ENCODE assay signal across 8 mouse cellular contexts in genomic region chr14:62761943-62762342, GRCm38 (mm10). TPM values are rescaled to one million over a fixed set of nuclear protein-coding genes. Genes with fewer than 3 reads are reported as not detected.
A peak's percentile ranks its signal among the peaks of the same experiment; 100 is the strongest.
DNase-seq lines count a peak whose midpoint lies in the region; ATAC-seq lines count a peak whose summit lies in the region.

No protein-coding gene starts in this region.

- no peaks in the 10 kb centered on the region for H3K9me3 ChIP-seq in midbrain, embryonic 11.5 days (ENCODE audit: control insufficient read depth, low read length)

- peak; percentile 19 to 57 for DNase-seq in cerebellum, postnatal 36 days
- DNase-seq in cerebellum, adult 9-10 months: no peak
- DNase-seq in thymus, postnatal 0 days (ENCODE audit: low spot score): peak; percentile 36
- DNase-seq in thymus, postnatal 25 days: no peak
- peak; percentile 12 for DNase-seq in gonadal fat pad, adult 2 months (ENCODE audit: low read depth)
- DNase-seq in left cerebral cortex, postnatal 36 days (ENCODE audit: low spot score in 2 of 2): peak; percentile 44 to 51
- DNase-seq in midbrain, embryonic 11.5 days (ENCODE audit: low spot score, missing footprints): no peak
- no peak for DNase-seq in cerebellum, adult 9-11 months

- peak overlapping the region; percentile 95 for H3K27ac ChIP-seq in midbrain, embryonic 11.5 days (ENCODE audit: low read depth, low read length)

- intact Hi-C loops in left cerebral cortex, postnatal 36 days (cut with DNase I): loop anchor here (1.0 to 5.0 kb wide), 2 partner anchors 75 to 175 kb away; partner anchors contain the start of gene Wdfy2

- H3K4me1 ChIP-seq in midbrain, embryonic 11.5 days (ENCODE audit: control insufficient read depth, insufficient read depth, low read length): peaks cover 12% of the 10 kb centered on the region

- H3K36me3 ChIP-seq in midbrain, embryonic 11.5 days (ENCODE audit: control insufficient read depth, insufficient read depth, low read length): no peaks in the 10 kb centered on the region

- H3K9ac ChIP-seq in midbrain, embryonic 11.5 days (ENCODE audit: low read length): peak overlapping the region; percentile 85

- ATAC-seq in midbrain, embryonic 11.5 days (ENCODE audit: low FRiP score): no peak

- H3K4me2 ChIP-seq in midbrain, embryonic 11.5 days: peak overlapping the region; percentile 82

- no peaks in the 10 kb centered on the region for H3K27me3 ChIP-seq in midbrain, embryonic 11.5 days (ENCODE audit: control insufficient read depth, insufficient read depth, low read length)

- H3K4me3 ChIP-seq in midbrain, embryonic 11.5 days (ENCODE audit: low read depth, low read length): peak overlapping the region; percentile 95

- 4% methylated on average over 11 of the region's 11 CpGs for WGBS in midbrain, embryonic 11.5 days

RNA-seq across cellular contexts. Expression of gene Ints6, which starts 1.0 kb away (rescaled TPM):
- polyA plus RNA-seq in thymus, postnatal 0 days (2015; fragmentation: Nextera tagmentation; extraction: Ambion mirVana): 13.6 and 15.5 TPM in 2 replicates
- 3.6 and 8.2 TPM in 2 replicates for polyA plus RNA-seq in gonadal fat pad, adult 2 months (2012; rRNA removed)
- total RNA-seq in left cerebral cortex, postnatal 36 days (2021): 10 to 100 TPM; 36.7 to 38.0 TPM
- 26.9 and 31.4 TPM in 2 replicates for polyA plus RNA-seq in midbrain, embryonic 11.5 days (2014; fragmentation: Nextera tagmentation; extraction: Ambion mirVana)

Comparison
In these comparisons a context has a peak if more than half of its experiments do, and no peak if none do; other contexts are left out.
1. DNase-seq: peak in cerebellum, postnatal 36 days (2 of 2), thymus, postnatal 0 days (single experiment), gonadal fat pad, adult 2 months (single experiment) and left cerebral cortex, postnatal 36 days (2 of 2); none in cerebellum, adult 9-10 months (single experiment), thymus, postnatal 25 days (single experiment), midbrain, embryonic 11.5 days (single experiment) and cerebellum, adult 9-11 months (single experiment).